Mouse (Mus musculus): ENCODE results near the gene Mrpl12. TPM values are rescaled to one million over a fixed set of nuclear protein-coding genes. Genes with fewer than 3 reads are reported as not detected.

The Mrpl12 gene
- polyA plus RNA-seq, 1 experiment from 2014 or later: 166 TPM

DNA sequence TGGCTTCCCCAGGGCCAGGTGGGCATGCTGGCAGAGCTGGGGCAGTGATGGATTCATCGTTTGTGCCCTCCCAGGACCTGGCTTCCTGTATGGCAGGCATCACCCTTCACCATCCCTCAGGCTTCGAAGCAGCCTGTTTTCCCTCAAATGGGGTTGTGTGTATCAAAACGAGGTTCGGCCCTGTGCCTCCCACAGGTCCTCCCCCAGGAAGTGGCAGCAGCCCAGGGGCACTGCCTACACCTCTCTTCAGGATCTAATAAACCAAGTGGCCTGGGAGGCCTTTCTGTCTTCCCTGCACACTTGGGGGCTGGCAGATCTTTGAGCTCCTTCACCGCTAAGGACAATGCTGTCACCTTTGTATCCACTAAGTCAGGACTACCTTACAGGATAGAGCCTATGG is 14.5 kb downstream of the Mrpl12 start:
- Histone ChIP-seq H3K9ac (no peak overlapping the region), H3K27me3 (replicated peaks) (no peaks in the 10 kb centered on the region), H3K36me3 (peaks cover 54% of the 10 kb centered on the region), H3K4me2 (no peak overlapping the region), H3K4me3 (no peak overlapping the region), H3K9me3 (replicated peaks) (no peaks in the 10 kb centered on the region), H3K27ac (no peak overlapping the region), H3K4me1 (peaks cover 11% of the 10 kb centered on the region)
- WGBS (ENCODE audit: insufficient replicate concordance): 76% methylated on average over 5 of the region's 5 CpGs
- no peak for ATAC-seq

DNA sequence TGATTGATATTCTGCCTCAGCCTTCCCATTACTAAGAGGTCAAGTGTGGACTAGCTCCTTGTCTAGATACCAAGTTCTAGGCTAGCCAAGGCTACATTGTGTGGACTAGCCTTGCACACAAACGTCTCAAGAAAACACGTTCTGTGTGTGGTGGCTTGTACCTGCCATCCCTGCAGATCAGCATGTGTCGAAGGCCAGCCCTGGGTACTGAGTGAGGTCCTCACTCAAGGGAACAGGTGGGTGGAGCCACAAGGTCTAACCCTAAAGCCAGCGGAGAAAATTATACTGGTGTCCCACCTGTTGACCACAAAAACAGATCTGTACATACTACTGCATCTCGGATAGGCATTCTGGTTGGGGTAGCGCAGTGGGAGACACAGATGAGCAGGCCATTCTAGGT is 15.5 kb downstream of the Mrpl12 start:
- Histone ChIP-seq H3K27me3 (replicated peaks) (no peaks in the 10 kb centered on the region), H3K4me3 (no peak overlapping the region), H3K4me1 (peaks cover 7% of the 10 kb centered on the region; the same call in 1 of the 2 replicates), H3K4me2 (no peak overlapping the region), H3K27ac (no peak overlapping the region), H3K9ac (no peak overlapping the region), H3K9me3 (replicated peaks) (no peaks in the 10 kb centered on the region), H3K36me3 (peaks cover 44% of the 10 kb centered on the region)
- WGBS (ENCODE audit: insufficient replicate concordance): 63% methylated on average over 6 of the region's 6 CpGs
- ATAC-seq: no peak

DNA sequence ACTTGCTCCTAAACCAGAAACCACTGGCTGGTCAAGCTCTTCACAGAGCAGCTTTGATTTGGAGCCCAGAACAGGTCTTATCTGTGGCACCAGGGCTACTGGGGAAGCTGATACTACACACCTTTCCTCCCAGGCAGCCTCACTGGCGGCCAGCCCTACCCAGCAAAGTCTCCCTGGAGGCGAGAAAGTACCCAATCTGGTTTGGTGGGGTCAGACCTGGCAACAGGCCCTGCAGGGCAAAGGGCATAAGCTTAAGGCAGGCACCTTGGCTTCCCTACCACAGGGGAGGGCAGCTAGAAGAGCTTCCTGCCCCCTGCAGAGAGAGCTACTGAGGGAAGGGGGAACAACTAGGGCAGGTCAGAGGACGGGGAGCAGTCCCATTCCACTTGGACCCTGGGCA is 15.9 kb downstream of the Mrpl12 start:
- Histone ChIP-seq H3K9ac (no peak overlapping the region), H3K4me3 (no peak overlapping the region), H3K4me2 (no peak overlapping the region), H3K9me3 (replicated peaks) (no peaks in the 10 kb centered on the region), H3K27ac (no peak overlapping the region), H3K27me3 (replicated peaks) (no peaks in the 10 kb centered on the region), H3K4me1 (peaks cover 7% of the 10 kb centered on the region; the same call in 1 of the 2 replicates), H3K36me3 (peaks cover 39% of the 10 kb centered on the region)
- no peak for ATAC-seq
- 9% methylated on average over 3 of the region's 3 CpGs for WGBS (ENCODE audit: insufficient replicate concordance)

DNA sequence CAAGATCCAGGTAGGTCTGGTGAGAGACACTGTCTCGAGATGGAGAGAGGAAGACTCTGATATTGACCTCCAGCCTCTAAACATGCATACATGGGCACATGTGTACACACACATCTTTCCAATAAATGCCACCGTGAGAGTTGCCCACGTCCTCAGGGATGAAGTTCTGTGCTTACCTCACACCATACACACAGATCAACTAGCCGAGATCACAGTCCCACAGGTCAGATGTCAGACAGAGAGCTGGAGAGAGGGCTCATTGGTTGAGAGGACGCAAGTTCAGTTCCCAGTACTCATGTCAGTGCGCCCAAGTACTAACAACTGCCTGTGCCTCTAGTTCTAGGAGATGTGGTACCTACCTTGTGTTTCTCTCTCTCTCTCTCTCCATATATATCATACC is 16.6 kb downstream of the Mrpl12 start:
- Histone ChIP-seq H3K27me3 (replicated peaks) (no peaks in the 10 kb centered on the region), H3K9me3 (replicated peaks) (no peaks in the 10 kb centered on the region), H3K9ac (no peak overlapping the region), H3K36me3 (peaks cover 33% of the 10 kb centered on the region), H3K4me2 (no peak overlapping the region), H3K4me3 (no peak overlapping the region), H3K27ac (no peak overlapping the region), H3K4me1 (peaks cover 7% of the 10 kb centered on the region; the same call in 1 of the 2 replicates)
- WGBS (ENCODE audit: insufficient replicate concordance): 50% methylated on average over 6 of the region's 6 CpGs
- ATAC-seq: no peak

DNA sequence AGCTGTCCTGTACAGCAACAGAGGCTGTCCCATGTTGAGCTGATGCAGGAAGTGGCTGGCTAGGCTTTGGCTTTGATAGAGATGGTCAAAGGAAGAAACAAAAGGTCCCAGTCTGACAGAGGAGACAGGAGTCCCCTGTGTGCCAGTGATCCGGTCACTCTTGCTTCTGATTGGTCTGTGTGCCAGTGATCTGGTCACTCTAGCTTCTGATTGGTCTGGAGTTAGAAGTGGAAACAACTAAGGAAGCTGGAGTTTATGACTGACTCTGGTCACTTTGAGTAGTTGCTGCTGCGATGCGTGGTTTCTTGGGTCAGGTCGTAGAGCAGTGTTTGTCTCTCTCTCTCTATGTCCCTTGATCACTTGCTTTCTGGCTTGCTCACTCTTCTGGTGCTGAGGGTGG is 17.3 kb downstream of the Mrpl12 start:
- no peak overlapping the region for H3K4me2 ChIP-seq
- 64% methylated on average over 4 of the region's 4 CpGs for WGBS (ENCODE audit: insufficient replicate concordance)
- H3K27me3 ChIP-seq (replicated peaks): no peaks in the 10 kb centered on the region
- peaks cover 26% of the 10 kb centered on the region for H3K36me3 ChIP-seq
- H3K4me3 ChIP-seq: no peak overlapping the region
- H3K27ac ChIP-seq: no peak overlapping the region
- no peak overlapping the region for H3K9ac ChIP-seq
- no peaks in the 10 kb centered on the region for H3K9me3 ChIP-seq (replicated peaks)
- peaks cover 11% of the 10 kb centered on the region; the same call in 1 of the 2 replicates for H3K4me1 ChIP-seq
- ATAC-seq: no peak

DNA sequence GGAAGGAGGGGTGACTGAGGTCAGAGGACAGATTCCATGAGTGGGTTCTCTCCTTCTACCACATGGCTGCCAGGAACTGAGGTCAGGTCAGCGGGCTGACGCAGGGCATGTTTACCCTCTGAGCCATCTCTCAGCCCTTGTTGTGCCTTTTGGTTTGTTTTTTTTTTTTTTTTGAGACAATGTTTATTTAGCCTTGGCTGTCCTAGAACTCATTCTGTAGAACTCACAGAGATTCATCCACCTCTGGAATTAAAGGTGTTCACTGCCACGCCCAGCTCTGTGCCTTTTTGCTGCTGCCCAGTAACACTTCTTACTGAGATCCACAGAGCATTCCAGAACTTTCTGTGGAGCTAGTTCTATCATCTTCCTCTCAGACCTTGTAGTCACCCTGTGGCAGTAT is 21.2 kb downstream of the Mrpl12 start:
- no peaks in the 10 kb centered on the region for H3K36me3 ChIP-seq
- WGBS (ENCODE audit: insufficient replicate concordance): 80% methylated on average over 3 of the region's 3 CpGs
- ATAC-seq: no peak

DNA sequence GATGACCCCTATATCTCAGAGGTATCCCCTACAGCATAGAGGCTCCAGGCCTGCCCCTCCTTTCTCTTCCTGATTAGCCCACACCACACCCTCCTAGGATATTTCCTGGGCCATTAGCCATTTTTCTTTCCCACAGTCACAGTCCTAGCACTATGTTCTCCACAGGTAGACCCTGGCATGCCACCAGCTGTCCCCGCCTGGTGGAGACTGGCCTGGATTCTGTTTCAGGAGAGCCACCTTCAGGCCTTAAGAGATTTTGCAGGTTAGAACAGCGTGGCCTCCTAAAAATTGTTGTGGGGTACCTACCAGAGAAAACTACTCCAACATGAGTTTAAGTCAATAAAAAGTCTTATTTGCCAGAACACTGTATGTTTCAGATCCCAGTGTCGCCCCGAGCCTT is 22.5 kb downstream of the Mrpl12 start:
- ATAC-seq: no peak
- H3K27ac ChIP-seq: no peak overlapping the region

More for the DNA sequence above, 21.2 kb downstream of the Mrpl12 start:
- no peaks in the 10 kb centered on the region for H3K27me3 ChIP-seq (replicated peaks)
- H3K9ac ChIP-seq: no peak overlapping the region
- no peak overlapping the region for H3K4me2 ChIP-seq
- no peak overlapping the region for H3K27ac ChIP-seq
- peaks cover 34% of the 10 kb centered on the region for H3K4me1 ChIP-seq
- no peak overlapping the region for H3K4me3 ChIP-seq
- no peaks in the 10 kb centered on the region for H3K9me3 ChIP-seq (replicated peaks)

DNA sequence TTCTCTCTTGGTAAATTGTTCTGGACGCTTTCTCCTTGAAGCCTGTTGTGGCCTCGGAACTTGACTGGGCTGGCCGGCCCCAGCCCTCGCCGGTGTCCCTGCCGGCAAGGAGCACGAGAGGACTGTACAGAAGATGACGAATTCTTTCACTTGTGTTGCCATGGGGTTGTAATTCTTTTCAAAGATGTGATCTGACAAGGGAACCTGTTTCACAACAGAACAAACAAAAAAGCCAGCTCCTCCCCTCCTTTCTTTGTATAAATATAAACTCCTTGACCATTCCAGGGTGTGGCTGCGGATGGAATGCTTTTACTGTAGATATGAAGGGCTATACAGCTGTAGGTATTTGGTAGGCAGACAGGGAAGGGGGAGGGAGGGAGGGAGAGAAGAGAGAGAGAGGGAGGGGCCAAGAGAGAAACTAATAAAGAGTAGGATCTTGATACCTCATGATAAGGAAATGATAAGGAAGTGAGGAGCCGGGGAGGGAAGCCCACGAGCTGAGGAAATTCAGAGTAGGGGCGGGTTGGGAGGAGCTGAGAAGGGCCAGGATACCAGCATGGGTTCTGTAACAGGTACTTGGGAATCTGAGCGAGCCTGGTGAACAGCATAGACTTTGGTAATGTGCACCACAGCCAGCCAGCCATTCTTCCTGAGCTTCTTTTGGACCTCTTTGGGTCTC is 23.3 kb downstream of the Mrpl12 start:
- no peak for ATAC-seq
- Histone ChIP-seq H3K27me3 (replicated peaks) (no peaks in the 10 kb centered on the region), H3K36me3 (no peaks in the 10 kb centered on the region), H3K4me3 (no peak overlapping the region), H3K4me1 (peaks cover 47% of the 10 kb centered on the region), H3K4me2 (no peak overlapping the region), H3K9me3 (replicated peaks) (no peaks in the 10 kb centered on the region), H3K9ac (no peak overlapping the region), H3K27ac (no peak overlapping the region)
- 71% methylated on average over 13 of the region's 13 CpGs for WGBS (ENCODE audit: insufficient replicate concordance)

More for the DNA sequence above, 22.5 kb downstream of the Mrpl12 start:
- no peaks in the 10 kb centered on the region for H3K27me3 ChIP-seq (replicated peaks)
- H3K4me1 ChIP-seq: peaks cover 46% of the 10 kb centered on the region
- H3K9ac ChIP-seq: no peak overlapping the region
- no peaks in the 10 kb centered on the region for H3K9me3 ChIP-seq (replicated peaks)
- H3K36me3 ChIP-seq: no peaks in the 10 kb centered on the region
- WGBS (ENCODE audit: insufficient replicate concordance): 60% methylated on average over 4 of the region's 4 CpGs
- H3K4me3 ChIP-seq: no peak overlapping the region
- no peak overlapping the region for H3K4me2 ChIP-seq

DNA sequence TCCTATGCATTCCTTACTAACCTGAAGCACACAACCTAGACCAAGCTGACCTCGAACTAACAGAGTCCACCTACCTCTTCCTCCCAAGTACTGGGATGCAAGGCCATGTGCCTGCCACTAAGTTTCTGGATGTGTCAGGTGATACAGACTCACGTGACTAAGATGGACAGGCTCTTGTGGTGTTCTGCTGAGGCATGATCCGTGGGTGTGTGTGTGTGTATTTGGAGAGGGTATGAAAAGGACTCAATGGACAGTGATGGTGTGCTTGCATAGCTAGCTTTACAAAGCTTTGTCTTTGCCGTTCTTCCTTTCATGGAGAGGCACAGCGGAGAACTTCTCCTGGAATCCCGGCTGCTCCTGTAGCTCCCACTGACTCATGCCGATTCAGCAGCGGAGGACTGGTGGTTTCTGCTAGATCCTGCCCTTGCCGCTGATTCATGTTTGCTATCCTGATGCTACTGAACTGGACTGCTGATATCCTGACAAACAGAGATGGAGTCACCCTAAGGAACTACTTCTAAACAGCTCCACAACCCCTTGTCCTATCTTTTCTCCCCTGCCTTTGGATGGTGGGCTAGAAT is 24.0 kb downstream of the Mrpl12 start:
- Histone ChIP-seq H3K27ac (no peak overlapping the region), H3K4me1 (peaks cover 47% of the 10 kb centered on the region), H3K27me3 (replicated peaks) (no peaks in the 10 kb centered on the region), H3K4me3 (no peak overlapping the region), H3K4me2 (no peak overlapping the region), H3K9me3 (replicated peaks) (no peaks in the 10 kb centered on the region), H3K36me3 (no peaks in the 10 kb centered on the region), H3K9ac (no peak overlapping the region)
- no peak for ATAC-seq
- 71% methylated on average over 9 of the region's 9 CpGs for WGBS (ENCODE audit: insufficient replicate concordance)

DNA sequence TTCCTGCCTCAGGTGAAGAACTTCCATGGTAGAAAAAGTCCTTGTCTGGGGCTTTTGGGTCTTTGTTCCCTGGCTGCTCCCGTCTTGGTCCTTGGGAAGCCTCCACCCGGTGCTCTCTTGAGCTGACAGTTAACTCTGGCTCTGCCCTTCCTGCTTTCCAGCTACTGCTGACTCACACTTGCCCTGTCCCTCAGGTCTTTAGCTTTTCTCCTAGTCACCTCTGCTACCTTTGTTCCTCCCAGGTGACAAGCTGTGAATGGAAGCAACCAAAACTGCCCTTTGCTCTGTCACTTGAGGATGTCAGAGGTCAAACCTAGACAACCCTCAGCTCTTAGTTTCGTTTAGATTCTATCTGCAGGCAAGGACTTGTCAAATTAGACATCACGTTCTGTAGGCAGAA is 25.5 kb downstream of the Mrpl12 start:
- peak overlapping the region; percentile 70 for H3K9ac ChIP-seq
- no peaks in the 10 kb centered on the region for H3K9me3 ChIP-seq (replicated peaks)
- H3K27me3 ChIP-seq (replicated peaks): 0 out of 2 replicates have a peak, but pooled peaks cover 4% of the 10 kb centered on the region
- H3K4me1 ChIP-seq: peaks cover 47% of the 10 kb centered on the region
- peak; percentile 50; the same call in 1 of the 2 replicates for ATAC-seq
- H3K27ac ChIP-seq: peak overlapping the region; percentile 84
- H3K36me3 ChIP-seq: no peaks in the 10 kb centered on the region
- peak overlapping the region; percentile 74 for H3K4me2 ChIP-seq
- 18% methylated on average over 4 of the region's 4 CpGs for WGBS (ENCODE audit: insufficient replicate concordance)
- H3K4me3 ChIP-seq: peak overlapping the region; percentile 51; the same call in 1 of the 2 replicates

DNA sequence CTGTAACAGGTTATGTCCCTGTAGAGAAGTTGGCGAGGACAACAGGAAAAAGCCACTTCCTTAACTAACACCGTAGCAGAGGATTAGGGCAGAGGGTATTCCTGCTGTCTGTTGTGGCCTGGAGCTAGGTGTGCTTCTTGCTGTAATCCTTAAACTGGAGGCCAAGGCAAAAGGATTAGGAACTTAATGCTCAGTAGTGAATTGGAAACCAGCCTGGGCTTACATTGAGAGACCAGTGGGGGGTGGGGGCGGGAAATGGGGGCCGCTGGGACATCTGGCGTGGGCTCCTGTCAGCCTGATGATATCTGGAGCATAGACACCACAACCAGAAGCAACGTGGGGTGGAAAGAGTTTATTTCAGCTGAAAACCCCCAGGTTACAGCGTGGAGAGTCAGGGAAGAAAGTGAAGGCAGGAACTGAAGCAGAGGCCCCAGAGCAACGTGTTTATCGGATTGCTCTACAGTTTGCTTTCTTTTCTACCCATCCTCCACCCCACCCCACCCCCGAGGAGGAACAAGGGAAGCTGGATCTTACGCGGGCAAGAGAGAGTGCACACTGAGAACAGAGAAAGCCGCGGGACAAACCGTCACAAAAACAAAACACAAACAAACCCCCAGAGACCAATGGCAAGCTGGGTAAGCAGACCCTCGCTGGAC is 26.1 kb downstream of the Mrpl12 start:
- Histone ChIP-seq H3K4me1 (peaks cover 47% of the 10 kb centered on the region), H3K9ac (peak overlapping the region; percentile 70), H3K4me3 (peak overlapping the region; percentile 51), H3K9me3 (replicated peaks) (no peaks in the 10 kb centered on the region), H3K27ac (peak overlapping the region; percentile 84), H3K27me3 (replicated peaks) (0 out of 2 replicates have a peak, but pooled peaks cover 4% of the 10 kb centered on the region), H3K36me3 (no peaks in the 10 kb centered on the region), H3K4me2 (peak overlapping the region; percentile 74)
- peak; percentile 81 for ATAC-seq
- WGBS (ENCODE audit: insufficient replicate concordance): 2% methylated on average over 16 of the region's 16 CpGs

DNA sequence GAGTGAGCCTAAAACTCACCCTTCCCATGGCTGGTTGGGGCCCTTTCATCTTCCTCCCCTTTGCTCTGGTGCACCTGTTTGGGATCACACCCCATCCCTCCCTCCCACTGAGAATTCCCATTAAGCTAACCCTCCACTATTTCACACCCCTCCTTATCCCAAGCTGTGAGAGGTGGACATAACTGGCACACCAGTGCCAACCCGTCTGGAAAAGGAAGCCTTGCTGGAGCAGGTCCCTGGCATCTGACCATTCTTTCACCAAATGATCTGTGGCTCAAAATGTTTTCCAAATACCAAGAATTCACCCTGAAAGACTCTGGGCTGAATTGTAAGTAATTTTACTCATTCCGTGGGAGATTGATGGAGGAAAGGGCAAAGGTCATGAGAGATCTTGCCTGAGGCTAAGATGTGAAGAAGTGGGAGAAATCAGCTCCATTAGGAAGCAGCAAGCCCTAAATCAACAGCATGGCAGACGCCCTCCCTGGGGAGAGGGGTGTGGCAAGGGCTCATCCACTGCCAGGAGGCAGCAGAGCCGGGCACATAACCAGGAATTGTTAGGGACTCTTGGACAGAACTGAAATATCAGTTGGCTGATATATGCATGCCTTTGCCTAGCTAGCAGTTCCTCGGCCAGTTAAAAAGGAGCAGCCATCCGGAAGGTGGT is 28.5 kb downstream of the Mrpl12 start:
- no peak overlapping the region for H3K4me2 ChIP-seq
- ATAC-seq: no peak
- H3K27ac ChIP-seq: no peak overlapping the region
- no peak overlapping the region for H3K4me3 ChIP-seq
- H3K36me3 ChIP-seq: no peaks in the 10 kb centered on the region
- peaks cover 36% of the 10 kb centered on the region for H3K4me1 ChIP-seq
- no peak overlapping the region for H3K9ac ChIP-seq
- 0 out of 2 replicates have a peak, but pooled peaks cover 4% of the 10 kb centered on the region for H3K27me3 ChIP-seq (replicated peaks)
- WGBS (ENCODE audit: insufficient replicate concordance): 55% methylated on average over 6 of the region's 6 CpGs
- no peaks in the 10 kb centered on the region for H3K9me3 ChIP-seq (replicated peaks)

Data from liver, embryonic 12.5 days (tissue).